Mouse (Mus musculus) cerebellum, adult 18-20 months (tissue): Measurements from ENCODE around the gene Cped1.
"Not testable (repeated sequence)": the region's sequence is repeated elsewhere in the genome, so short reads cannot be mapped to it uniquely, and the experiment has no call there.

Source experiments
- DNase-seq, 2 experiments: peaks; one replicate each; pipeline ENCODE4 v3.0.0; 2021

Gene Cped1

DNA sequence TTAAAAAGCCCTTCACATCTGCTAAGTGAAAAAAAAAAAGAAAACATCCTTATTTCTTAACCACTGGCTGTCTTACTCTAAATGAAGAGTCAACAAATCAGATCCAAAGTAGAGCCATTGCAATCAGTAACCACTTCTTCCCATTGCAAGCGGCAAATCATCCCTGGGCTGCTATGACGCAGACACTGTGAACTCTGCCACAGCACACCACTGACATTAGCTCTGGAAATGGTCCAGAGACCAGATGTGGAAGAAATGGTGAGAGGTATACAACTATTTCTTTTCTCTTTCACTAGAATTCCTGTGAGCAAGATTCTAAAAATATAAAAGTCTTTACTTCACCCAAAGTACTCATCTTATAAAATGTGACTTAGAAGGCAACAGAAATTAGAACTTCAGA lies 261.0 kb downstream of the Cped1 start:
- no peak for DNase-seq

DNA sequence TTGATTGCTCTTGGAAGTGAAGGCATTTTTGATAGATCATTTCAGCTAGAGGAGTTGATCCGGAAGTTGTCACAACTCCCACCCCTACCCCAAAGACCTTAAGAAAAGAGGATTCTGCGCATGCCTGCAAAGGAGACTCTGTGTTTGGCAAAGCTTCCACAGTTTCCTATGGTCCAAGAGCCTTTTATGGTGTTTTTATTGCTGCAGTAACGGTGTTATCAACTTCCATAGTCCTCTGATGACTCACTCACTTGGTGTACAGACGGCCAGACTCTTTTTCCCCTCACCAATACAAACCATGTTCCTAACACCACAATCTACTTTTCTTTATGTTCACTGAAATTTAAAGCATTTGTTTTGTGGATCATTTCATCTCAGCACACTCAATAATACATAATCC lies 273.1 kb downstream of the Cped1 start:
- no peak for DNase-seq

DNA sequence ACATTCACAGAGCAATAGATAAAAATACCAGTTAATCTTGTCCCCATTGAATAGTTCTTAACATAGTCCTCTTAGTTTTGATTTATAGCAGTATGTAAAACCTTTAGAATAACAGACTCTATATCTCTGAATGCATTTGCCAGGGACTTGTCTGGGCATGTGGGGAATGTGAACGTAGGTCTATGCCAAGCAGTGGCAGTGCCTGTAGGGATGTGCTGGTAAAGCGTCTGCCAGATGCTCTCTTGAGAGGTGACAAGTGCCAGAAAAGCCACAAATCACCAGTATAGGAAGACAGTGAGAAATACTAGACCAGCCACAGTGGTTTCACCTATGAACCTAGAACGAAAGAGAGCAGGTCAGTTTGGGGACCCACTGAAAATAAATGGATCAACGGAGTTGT lies 276.8 kb downstream of the Cped1 start:
- DNase-seq: no peak

- DNase-seq: not testable (repeated sequence)
These were observed 278.4 kb downstream of the Cped1 start for GRCm38 (mm10) chr6:22264094-22264493.

DNA sequence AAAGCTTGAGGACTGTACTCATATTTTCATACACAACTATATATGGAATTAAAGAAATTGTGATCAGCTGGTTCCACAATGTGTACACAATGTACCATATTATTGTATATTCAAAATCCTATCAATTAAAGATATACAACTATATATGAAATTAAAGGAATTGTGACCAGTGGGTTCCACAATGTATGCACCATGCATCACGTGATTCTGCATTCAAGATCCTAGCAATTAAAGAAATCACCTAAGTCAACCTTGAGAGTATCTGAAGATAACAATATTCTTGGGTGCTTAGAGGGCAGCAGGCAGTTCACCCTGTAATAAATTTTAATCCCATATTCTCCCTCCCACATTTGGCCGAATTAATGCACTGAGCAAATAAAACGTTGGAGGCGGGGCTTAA lies 280.3 kb downstream of the Cped1 start:
- DNase-seq: no peak

DNA sequence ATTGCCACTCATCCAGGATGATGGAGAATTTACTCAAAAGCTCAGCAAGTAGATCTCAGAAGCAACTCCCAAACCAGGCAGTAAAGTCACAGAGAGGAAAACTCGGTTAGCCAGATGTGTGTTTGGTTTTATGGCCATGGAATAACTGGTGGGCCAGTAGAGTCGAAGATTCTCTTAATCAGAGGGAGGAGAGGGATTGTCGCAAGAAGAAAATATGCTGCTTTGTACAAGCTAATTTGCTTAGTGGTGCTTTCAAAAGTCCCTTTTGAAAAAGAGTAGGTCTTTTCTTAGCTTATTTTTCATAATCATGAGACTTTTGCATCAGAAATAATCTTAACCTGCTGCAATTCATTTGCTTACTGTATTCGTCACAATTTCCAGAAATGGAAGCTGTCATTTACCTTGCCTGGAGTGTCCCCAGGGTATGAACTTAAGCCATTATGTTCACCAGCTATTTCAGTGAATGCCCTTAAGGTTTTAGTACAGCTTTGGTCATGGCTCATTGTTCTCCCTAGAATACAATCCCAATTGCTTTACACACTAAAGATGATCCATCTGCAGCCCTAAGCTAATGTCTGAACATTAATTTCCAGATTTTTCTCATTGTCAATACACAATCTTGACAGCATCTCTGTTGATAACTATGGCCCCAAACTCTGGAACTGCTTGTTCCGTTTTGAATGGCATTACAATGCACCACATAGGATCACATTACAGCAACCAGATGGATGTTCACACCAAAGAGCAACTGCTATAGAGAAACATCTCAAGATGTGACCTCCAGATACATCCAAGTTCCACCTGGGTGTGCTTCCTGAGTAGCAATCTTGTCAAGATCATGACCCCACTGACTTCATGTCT lies 282.3 kb downstream of the Cped1 start:
- DNase-seq: no peak

- DNase-seq: no peak
These were observed 283.0 kb downstream of the Cped1 start for GRCm38 (mm10) chr6:22268677-22269076.

GRCm38 (mm10) chr6:22269840-22270521 lies 284.3 kb downstream of the Cped1 start:
- DNase-seq: no peak

- DNase-seq: no peak
These were observed 292.2 kb downstream of the Cped1 start for GRCm38 (mm10) chr6:22277941-22278340.

DNA sequence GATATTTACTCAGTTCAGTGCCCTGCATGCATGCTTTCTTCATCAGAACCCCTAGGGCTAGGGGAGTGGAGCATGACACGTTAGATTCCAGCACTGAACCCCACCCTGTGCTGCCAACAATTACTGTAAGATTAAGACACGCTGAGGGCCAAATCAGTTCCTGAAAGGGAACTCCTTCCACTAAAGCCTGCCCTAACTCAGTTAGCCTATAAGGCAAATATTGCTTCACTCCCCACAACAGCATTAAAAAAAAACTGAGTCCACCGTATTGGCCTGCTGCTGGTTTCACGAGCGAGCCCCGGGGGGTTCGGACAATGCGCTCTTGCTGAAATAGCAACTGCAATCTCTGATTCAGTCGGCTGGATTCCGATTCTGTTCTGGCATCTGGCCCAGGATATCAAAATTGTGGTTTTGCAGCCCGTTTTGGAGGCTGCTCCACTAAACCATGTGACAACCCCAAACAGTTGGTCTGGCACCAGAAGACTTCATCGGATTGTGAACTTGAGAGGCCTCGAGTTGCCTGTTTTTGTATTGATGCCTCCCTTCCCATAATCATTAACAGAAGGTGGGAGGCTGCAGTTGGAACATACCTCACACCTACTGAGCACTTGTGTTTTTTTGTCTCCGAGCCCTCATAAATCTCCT lies 294.6 kb downstream of the Cped1 start:
- DNase-seq: peak; percentile 9 to 13

GRCm38 (mm10) chr6:22282405-22282804 lies 296.7 kb downstream of the Cped1 start:
- no peak for DNase-seq

DNA sequence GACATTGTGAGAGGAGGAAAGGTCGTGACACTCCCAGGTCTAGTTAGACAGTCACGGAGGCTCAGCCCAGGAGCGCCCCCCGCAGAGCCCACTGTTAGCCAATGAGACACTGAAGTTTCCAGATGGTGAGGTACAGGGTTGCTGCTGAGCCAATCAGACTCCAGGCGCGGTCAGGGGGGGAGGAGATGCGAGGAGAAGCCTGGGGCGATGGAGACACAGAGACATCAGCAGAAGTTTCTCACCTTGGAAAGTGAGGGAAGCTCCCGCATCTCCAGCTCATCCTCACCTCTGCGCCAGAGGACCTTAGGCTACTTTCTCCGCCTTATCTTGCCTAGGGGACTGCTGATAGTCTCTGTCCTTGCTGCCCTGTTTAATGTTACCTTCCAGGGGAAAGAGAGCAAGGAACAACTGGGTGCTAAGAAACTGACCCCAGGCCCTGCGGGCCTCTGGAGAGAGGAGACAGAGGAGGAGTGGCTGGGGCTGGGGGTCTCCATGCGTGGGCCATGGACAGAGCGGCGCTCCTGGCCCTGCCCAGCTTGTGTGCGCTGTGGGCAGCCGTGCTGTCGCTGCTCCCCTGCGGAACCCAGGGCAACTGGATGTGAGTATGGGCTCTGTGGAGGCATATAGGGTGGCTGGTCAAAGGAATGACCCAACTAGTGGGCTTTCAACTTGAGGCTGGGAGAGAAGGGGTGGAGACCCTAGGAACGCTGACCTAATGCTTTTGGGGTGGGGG lies 302.5 kb downstream of the Cped1 start, which contains the start of gene Wnt16:
Gene Wnt16 (plus strand): TSS at position 224 of the 733 bp plus-strand sequence.
- no peak for DNase-seq

- peak; percentile 6 to 10 for DNase-seq
These were observed 303.2 kb downstream of the Cped1 start for GRCm38 (mm10) chr6:22288737-22289460.

DNA sequence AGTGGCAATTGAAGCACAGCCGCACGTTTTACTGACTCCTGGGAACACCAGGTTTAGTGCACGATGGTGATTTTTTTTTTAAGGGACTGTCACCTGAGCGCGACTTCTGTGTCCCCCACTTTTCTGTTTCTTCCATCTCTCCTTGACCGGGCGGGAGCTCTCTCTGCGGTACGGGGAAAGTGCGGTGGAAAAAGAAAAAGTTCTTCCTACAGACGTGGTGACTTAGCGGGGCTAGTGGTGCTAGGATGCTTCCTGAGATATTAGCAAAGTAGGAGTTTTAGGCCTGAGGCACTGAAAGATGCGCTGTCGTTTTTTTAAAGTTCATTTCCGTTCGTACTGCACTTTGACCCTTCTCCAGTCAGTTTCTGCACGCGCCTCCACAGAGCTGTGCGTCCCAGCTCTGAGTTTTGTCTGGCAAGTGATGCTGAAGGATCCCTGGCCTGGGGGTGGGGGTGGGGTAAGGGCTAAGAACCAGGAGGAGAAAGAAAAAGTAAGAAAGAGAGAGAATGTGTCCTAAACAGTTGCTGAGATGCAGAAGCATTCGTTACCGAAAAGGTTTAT lies 303.8 kb downstream of the Cped1 start:
- DNase-seq: no peak

- DNase-seq: no peak
These were observed 305.1 kb downstream of the Cped1 start for GRCm38 (mm10) chr6:22290790-22291189.

DNA sequence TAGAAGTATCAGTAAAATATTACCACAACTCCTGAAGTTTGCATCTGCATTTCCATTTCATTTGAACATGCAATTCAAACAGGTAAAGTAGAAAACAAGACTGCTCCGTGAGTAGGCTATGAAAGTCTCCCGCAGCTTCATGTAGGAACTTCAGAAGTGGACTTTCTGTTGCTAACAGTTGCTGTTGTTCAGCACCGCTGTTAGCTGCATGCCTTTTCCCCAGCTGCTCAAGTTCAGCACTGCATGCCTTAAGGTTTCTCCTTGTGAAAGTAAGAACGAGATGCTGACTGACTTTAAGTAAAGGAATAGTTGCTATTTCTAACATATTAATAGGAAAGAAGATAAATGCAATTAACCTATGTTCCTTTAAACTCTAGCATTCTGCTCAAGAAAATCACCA lies 306.3 kb downstream of the Cped1 start:
- DNase-seq: no peak

DNA sequence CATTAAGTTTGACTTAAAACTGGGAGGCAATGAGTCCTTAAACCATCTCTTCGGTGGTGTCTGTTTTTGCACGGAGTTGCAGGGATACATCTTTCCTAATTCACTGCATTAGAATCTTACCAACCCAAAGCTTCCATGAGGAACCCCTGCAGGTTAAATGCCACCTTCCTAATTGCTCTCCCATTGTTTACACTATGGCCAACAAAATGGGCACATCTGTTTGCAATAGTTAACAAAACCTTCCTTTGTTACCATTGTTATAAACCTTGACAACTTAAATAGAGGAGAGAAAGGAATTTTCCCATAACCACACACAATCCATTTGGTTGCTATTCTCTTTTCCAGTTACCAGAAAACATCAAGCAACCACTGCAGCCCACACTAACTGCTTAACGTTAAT lies 308.2 kb downstream of the Cped1 start:
- DNase-seq: no peak

GRCm38 (mm10) chr6:22297028-22297427 lies 311.3 kb downstream of the Cped1 start:
- no peak for DNase-seq

GRCm38 (mm10) chr6:22298059-22298458 lies 312.3 kb downstream of the Cped1 start:
- no peak for DNase-seq
